Mouse (Mus musculus): ENCODE data around the gene 4930432K21Rik. TPM values are rescaled to one million over a fixed set of nuclear protein-coding genes. Genes with fewer than 3 reads are reported as not detected.

4930432K21Rik gene
- total and polyA plus RNA-seq, 2 experiments from 2014 or later, result 2.2 to 5.7 TPM

DNA sequence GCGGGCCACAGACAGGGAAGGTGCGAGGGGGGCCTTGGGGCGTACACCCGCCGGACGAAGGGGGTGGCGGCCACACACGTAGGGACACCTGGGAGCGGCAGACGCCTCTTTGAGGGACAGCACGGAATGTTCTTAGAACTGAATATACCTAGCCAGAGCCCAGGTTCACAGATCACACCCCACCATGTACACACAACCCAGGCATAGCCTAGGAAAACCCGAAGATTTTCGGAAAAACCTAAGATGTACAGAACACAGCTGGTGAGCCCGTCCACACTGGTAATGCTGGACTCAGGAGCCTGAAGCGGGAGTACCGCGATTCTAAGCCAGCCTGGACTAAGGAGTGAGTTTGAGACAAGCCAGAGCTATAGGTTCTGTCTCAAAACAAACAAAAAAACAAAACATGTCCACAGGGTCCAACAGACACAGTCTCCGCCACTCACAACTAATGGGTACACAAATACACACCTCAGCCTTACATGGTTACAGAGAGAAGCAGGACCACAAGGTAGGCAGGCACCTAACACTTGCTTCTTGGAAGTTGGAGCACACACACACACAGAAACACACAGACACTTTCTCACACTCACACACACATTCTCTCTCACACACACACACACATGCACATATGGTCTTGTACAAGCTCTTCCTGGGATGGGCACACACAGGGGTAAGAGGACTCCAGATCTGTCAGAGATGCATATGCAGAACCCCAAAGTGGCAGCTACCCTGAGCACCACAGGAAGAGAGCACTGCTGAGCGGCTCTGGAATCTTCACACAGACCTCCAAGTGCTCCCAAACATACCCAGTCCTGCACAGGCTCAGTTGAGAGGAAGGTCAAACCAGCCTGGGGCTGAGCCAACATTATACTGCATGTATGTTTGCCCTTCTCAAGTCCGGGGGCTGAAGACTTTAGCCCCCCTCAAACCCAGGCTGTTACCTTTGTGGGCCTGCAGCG is 36.5 kb downstream of the 4930432K21Rik start:
- H3K27me3 ChIP-seq (ENCODE audit: insufficient read depth, low read length), result no peaks in the 10 kb centered on the region
- no peaks in the 10 kb centered on the region for H3K36me3 ChIP-seq (ENCODE audit: insufficient read depth, low read length)
- 15% methylated on average over 21 of the region's 21 CpGs for WGBS
- peaks cover 26% of the 10 kb centered on the region for H3K4me1 ChIP-seq (ENCODE audit: insufficient read depth, low read length)
- H3K9me3 ChIP-seq (ENCODE audit: low read length), result no peaks in the 10 kb centered on the region
- H3K9ac ChIP-seq (replicated peaks; ENCODE audit: low read length, poor library complexity, severe bottlenecking), result peak overlapping the region; percentile 96
- H3K4me2 ChIP-seq (ENCODE audit: low read depth, low read length, poor library complexity, severe bottlenecking), result peak overlapping the region; percentile 80
- H3K4me3 ChIP-seq (ENCODE audit: low read depth, low read length), result peak overlapping the region; percentile 79
- TF ChIP-seq CTCF (IDR thresholded peaks at IDR 0.05), result no peak
- H3K27ac ChIP-seq (ENCODE audit: low read depth, low read length), result peak overlapping the region; percentile 97
- peak; percentile 11 for ATAC-seq (ENCODE audit: low FRiP score)
- no peak for DNase-seq (ENCODE audit: low spot score)

DNA sequence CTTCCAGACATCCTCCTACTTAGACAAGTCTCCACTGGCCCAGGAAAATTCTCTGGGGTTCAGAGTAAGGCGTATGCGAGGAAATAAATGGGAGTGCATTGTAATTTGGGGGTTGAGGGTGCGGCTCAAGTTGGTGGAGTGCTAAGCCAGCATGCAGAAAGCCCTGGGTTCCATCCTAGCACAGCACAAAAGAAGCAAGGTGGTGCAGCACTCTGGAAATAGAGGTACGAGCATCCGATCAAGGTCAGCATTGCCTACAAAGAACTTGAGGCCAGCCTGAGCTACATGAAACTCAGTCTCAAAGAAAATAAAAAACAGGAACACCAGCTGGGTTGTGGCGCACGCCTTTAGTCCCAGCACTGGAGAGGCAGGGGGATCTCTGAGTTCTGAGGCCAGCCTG is 37.3 kb downstream of the 4930432K21Rik start, which contains the start of gene Nanos3:
Gene Nanos3, minus strand, starts transcription at position 101 of the 400 bp plus-strand sequence.
- Histone ChIP-seq H3K4me1 (ENCODE audit: insufficient read depth, low read length) (peaks cover 22% of the 10 kb centered on the region), H3K27ac (ENCODE audit: low read depth, low read length) (peak within 1 kb of the TSS; percentile 97), H3K9me3 (ENCODE audit: low read length) (no peaks in the 10 kb centered on the region), H3K9ac (replicated peaks; ENCODE audit: low read length, poor library complexity, severe bottlenecking) (peak within 1 kb of the TSS; percentile 96), H3K27me3 (ENCODE audit: insufficient read depth, low read length) (no peaks in the 10 kb centered on the region), H3K36me3 (ENCODE audit: insufficient read depth, low read length) (no peaks in the 10 kb centered on the region), H3K4me3 (ENCODE audit: low read depth, low read length) (peak within 1 kb of the TSS; percentile 79), H3K4me2 (ENCODE audit: low read depth, low read length, poor library complexity, severe bottlenecking) (peak within 1 kb of the TSS; percentile 80)
- no peak for TF ChIP-seq CTCF (IDR thresholded peaks at IDR 0.05)
- DNase-seq (ENCODE audit: low spot score), result no peak
- ATAC-seq (ENCODE audit: low FRiP score), result no peak
- 96% methylated on average over 7 of the region's 7 CpGs for WGBS

DNA sequence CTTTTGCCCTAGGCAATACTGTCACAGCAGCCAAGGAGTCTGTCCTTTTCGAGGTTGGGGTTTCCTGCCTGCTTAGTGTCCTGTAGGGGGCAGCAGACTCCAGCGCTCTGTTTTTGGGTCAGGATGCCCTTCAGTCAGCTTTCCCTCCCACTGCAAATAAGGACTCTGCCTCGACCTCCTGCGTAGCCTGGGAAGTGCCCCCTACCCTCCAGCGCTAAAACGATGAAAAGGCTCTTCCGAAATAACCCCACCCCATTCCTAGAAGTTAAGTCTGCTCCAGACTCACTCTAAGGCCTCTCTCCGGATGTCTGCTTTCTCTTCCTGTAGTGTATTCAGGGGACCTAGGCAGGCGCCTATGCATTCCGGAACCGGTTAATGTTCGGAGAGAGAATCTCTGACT is 38.7 kb downstream of the 4930432K21Rik start:
- DNase-seq (ENCODE audit: low spot score) (peak; percentile 81), ATAC-seq (ENCODE audit: low FRiP score) (no peak)
- Histone ChIP-seq H3K4me2 (ENCODE audit: low read depth, low read length, poor library complexity, severe bottlenecking) (peak overlapping the region; percentile 44), H3K27ac (ENCODE audit: low read depth, low read length) (no peak overlapping the region), H3K9ac (replicated peaks; ENCODE audit: low read length, poor library complexity, severe bottlenecking) (no peak overlapping the region), H3K27me3 (ENCODE audit: insufficient read depth, low read length) (no peaks in the 10 kb centered on the region), H3K36me3 (ENCODE audit: insufficient read depth, low read length) (no peaks in the 10 kb centered on the region), H3K4me1 (ENCODE audit: insufficient read depth, low read length) (peaks cover 10% of the 10 kb centered on the region; the same call in 1 of the 2 replicates), H3K9me3 (ENCODE audit: low read length) (no peaks in the 10 kb centered on the region), H3K4me3 (ENCODE audit: low read depth, low read length) (peak overlapping the region; percentile 15; the same call in 1 of the 2 replicates)
- peak; percentile 92 for TF ChIP-seq CTCF (IDR thresholded peaks at IDR 0.05)
- under 1% methylated on average over 12 of the region's 12 CpGs for WGBS

DNA sequence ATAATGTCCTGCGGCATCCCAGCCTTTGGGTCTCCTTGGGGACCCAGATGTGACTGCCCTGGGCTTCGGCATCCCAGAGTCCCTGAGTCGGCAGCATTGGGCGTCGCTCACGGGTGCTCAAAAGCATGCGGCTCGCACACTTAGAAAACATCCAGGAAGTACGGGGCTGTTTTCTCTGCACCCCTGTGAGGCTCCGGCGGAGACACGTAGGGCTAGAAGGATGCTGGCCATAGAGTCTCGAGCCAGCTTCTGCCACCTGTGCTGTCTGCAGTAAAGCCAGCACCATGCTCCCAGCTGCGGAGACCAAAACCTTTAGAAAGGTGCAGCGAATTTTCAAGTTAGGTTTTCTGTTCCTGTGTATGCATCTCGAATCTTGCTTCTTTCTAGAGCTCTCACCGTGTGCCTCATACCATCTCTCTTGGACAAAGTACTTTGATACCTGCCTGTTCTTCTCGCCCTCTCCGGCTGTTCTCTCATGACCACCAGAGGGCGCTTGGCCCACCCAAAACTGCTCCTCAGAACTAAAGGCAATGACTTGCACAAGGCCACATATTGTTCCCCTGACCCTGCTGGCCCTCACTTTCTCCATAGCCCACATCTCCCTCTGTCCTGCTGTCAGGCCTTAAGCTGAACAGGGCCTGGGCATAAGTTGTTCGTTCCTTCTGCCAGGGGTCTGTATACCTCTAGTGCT is 39.4 kb downstream of the 4930432K21Rik start:
- peak; percentile 73 for TF ChIP-seq CTCF (IDR thresholded peaks at IDR 0.05)
- peak overlapping the region; percentile 15; the same call in 1 of the 2 replicates for H3K4me3 ChIP-seq (ENCODE audit: low read depth, low read length)
- H3K9ac ChIP-seq (replicated peaks; ENCODE audit: low read length, poor library complexity, severe bottlenecking), result no peak overlapping the region; the same call in 1 of the 2 replicates
- 4% methylated on average over 21 of the region's 21 CpGs for WGBS
- H3K36me3 ChIP-seq (ENCODE audit: insufficient read depth, low read length), result no peaks in the 10 kb centered on the region
- H3K9me3 ChIP-seq (ENCODE audit: low read length), result no peaks in the 10 kb centered on the region
- peaks cover 8% of the 10 kb centered on the region; the same call in 1 of the 2 replicates for H3K4me1 ChIP-seq (ENCODE audit: insufficient read depth, low read length)
- peak; percentile 33 for DNase-seq (ENCODE audit: low spot score)
- ATAC-seq (ENCODE audit: low FRiP score), result no peak
- peaks cover 3% of the 10 kb centered on the region; the same call in 1 of the 2 replicates for H3K27me3 ChIP-seq (ENCODE audit: insufficient read depth, low read length)
- H3K27ac ChIP-seq (ENCODE audit: low read depth, low read length), result no peak overlapping the region
- H3K4me2 ChIP-seq (ENCODE audit: low read depth, low read length, poor library complexity, severe bottlenecking), result peak overlapping the region; percentile 44

DNA sequence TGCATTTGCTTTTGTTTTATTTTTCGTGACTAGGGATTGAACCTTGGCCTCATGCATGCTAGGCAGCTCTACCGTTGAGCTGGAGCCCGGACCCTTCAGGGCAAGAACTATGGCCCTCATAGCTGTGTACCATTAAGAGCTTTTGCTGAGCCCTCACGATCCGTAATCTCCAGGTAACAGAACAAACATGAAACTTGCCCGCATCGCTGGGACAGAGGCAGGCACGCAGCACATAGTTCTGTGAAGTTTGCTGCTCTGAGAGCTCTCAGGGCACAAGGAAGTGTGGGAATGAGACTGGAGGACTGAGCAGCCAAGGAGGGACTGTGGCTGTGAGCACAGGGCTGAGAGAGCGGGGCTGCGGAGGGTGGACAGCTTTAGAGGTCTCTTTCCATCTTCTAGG is 40.8 kb downstream of the 4930432K21Rik start:
- no peak overlapping the region for H3K9ac ChIP-seq (replicated peaks; ENCODE audit: low read length, poor library complexity, severe bottlenecking)
- H3K4me3 ChIP-seq (ENCODE audit: low read depth, low read length), result no peak overlapping the region
- no peak for ATAC-seq (ENCODE audit: low FRiP score)
- no peak for DNase-seq (ENCODE audit: low spot score)
- no peak overlapping the region for H3K27ac ChIP-seq (ENCODE audit: low read depth, low read length)
- H3K36me3 ChIP-seq (ENCODE audit: insufficient read depth, low read length), result no peaks in the 10 kb centered on the region
- H3K4me2 ChIP-seq (ENCODE audit: low read depth, low read length, poor library complexity, severe bottlenecking), result no peak overlapping the region
- H3K4me1 ChIP-seq (ENCODE audit: insufficient read depth, low read length), result 0 out of 2 replicates have a peak, but pooled peaks cover 2% of the 10 kb centered on the region
- no peaks in the 10 kb centered on the region for H3K9me3 ChIP-seq (ENCODE audit: low read length)
- no peak for TF ChIP-seq CTCF (IDR thresholded peaks at IDR 0.05)
- 85% methylated on average over 10 of the region's 10 CpGs for WGBS
- peaks cover 8% of the 10 kb centered on the region for H3K27me3 ChIP-seq (ENCODE audit: insufficient read depth, low read length)

All from midbrain, postnatal 0 days (tissue).